Mouse (Mus musculus) lung, embryonic 14.5 days (tissue): ENCODE measurements at regions not wholly inside any gene's neighbourhood (a gene's known extent, or its start where the extent isn't known, plus 50 kb on each side); places are given as distances from the start of the nearest gene placed in this dataset.

Experiments
- ATAC-seq: fragments of 200-750 bp; cut with Nextera tagmentation; 2 replicates; pipeline ENCODE4 v1.8.0; 2017; ENCODE audit warnings: mild to moderate bottlenecking, moderate TSS enrichment, moderate library complexity; ENCODE audit not compliant: insufficient read depth
- DNase-seq: peaks from one replicate; pipeline ENCODE4 v3.0.0-alpha.2; 2015
- H3K27ac ChIP-seq: fragments of 300-500 bp; sonication (generic); 2 replicates; pipeline ENCODE4 v1.5.1; 2014; ENCODE audit warnings: low read depth, mild to moderate bottlenecking, moderate library complexity
- H3K27me3 ChIP-seq: fragments of 300-500 bp; sonication (generic); 2 replicates; pipeline ENCODE4 v1.6.1; 2014; ENCODE audit warnings: low read length, control low read depth; ENCODE audit not compliant: insufficient read depth
- H3K36me3 ChIP-seq: fragments of 300-500 bp; sonication (generic); 2 replicates; pipeline ENCODE4 v1.6.1; 2014; ENCODE audit warnings: control low read depth; ENCODE audit not compliant: insufficient read depth
- H3K4me1 ChIP-seq: fragments of 300-500 bp; sonication (generic); 2 replicates; pipeline ENCODE4 v1.6.1; 2014; ENCODE audit warnings: antibody characterized with exemption, control low read depth; ENCODE audit not compliant: insufficient read depth
- H3K4me2 ChIP-seq: fragments of 300-500 bp; sonication (generic); 2 replicates; pipeline ENCODE4 v1.6.1; 2014; ENCODE audit warnings: mild to moderate bottlenecking
- H3K4me3 ChIP-seq: fragments of 300-500 bp; sonication (generic); 2 replicates; pipeline ENCODE4 v1.5.1; 2014; ENCODE audit warnings: low read depth, low read length
- H3K9ac ChIP-seq: fragments of 300-500 bp; sonication (generic); 2 replicates; pipeline ENCODE4 v1.6.1; 2014
- H3K9me3 ChIP-seq: fragments of 300-500 bp; sonication (generic); 2 replicates; pipeline ENCODE4 v1.6.1; 2016; ENCODE audit warnings: low read depth, low read length, control low read depth
- CTCF ChIP-seq: IDR thresholded peaks from 2 replicates; pipeline ENCODE4 v1.5.1; 2016; ENCODE audit warnings: antibody characterized with exemption, low read depth
- WGBS: fragments of 180-500 bp; shearing (Covaris S2); extraction: QIAGEN DNeasy Blood & Tissue Kit; methylation state at CpG from one replicate; pipeline ENCODE4 v1.1.7; 2014; 5-methylcytosine and 5-hydroxymethylcytosine counted together

DNA sequence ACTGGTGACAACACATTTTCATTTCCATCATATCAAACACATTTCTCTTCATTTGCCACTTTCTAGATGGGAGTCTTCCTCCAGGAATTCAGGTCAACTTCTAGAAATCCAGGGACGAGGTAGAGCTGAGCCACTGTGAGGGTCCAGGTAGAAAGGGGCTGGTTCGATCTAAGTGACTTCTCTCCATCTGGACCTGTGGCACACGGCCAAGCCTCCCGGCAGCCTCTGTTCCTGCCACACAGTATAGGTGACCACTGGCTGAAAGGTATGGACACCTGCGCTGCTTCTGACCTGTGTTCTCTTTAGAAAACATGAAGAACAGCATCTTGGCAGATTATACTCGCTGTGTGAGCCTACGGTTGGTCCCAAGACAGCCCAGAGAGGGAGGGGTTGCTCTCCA lies 179.7 kb upstream of the Zfp618 start:
- no peak for ATAC-seq
- H3K9me3 ChIP-seq: no peaks in the 10 kb centered on the region
- H3K9ac ChIP-seq: no peak overlapping the region
- no peaks in the 10 kb centered on the region for H3K4me1 ChIP-seq
- DNase-seq: no peak
- H3K27me3 ChIP-seq: 0 out of 2 replicates have a peak, but pooled peaks cover 4% of the 10 kb centered on the region
- no peak overlapping the region for H3K4me2 ChIP-seq
- 86% methylated on average over 7 of the region's 7 CpGs for WGBS
- no peak overlapping the region for H3K27ac ChIP-seq
- no peaks in the 10 kb centered on the region for H3K36me3 ChIP-seq
- TF ChIP-seq CTCF: no peak
- no peak overlapping the region for H3K4me3 ChIP-seq

DNA sequence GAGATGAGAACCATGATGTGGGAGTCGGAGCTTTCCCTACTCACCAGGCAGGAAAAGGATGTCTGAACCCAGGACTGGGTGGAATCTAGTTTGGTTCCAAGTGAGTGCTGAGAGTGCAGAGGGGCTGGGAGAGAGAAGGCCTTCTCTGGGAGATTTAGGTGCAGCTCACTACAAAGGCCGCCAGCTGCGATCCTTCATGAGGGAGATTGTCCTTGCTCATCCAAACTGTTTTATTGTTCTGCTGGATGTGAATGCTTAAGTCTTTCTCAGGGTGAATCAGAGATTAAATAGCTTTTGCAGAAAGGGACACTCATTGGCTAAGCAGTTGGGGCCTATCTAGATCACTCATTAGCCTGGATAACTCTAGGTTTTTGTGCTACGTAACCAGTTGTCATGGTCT lies 175.7 kb upstream of the Zfp618 start:
- WGBS: 68% methylated on average over 4 of the region's 4 CpGs
- DNase-seq (peak; percentile 24), ATAC-seq (peak; percentile 38; the same call in 1 of the 2 replicates)
- Histone ChIP-seq H3K4me1 (no peaks in the 10 kb centered on the region), H3K4me3 (no peak overlapping the region), H3K9ac (no peak overlapping the region), H3K36me3 (no peaks in the 10 kb centered on the region), H3K27ac (no peak overlapping the region), H3K9me3 (no peaks in the 10 kb centered on the region), H3K27me3 (no peaks in the 10 kb centered on the region), H3K4me2 (no peak overlapping the region)
- no peak for TF ChIP-seq CTCF

DNA sequence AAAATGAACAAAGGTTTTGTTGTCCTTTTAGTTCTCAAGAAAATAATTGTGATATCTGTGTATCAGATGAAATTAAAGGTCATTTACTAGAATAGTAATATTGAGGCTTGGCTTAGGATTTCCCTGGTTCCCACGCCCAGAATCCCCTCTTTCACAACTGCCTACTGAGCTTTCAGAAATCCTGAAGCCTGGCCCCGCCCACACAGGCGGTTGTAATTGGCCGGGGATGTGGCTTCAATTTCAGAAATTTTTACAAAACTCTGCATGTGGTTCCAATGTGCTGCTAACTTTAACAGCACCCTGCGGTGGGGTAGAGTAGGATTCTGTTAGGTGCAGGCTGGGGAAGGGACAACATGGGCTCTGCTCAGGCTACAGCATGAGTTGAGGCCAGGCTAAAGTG lies 171.8 kb upstream of the Zfp618 start:
- ATAC-seq (no peak), DNase-seq (no peak)
- Histone ChIP-seq H3K27me3 (no peaks in the 10 kb centered on the region), H3K9ac (no peak overlapping the region), H3K9me3 (no peaks in the 10 kb centered on the region), H3K4me2 (no peak overlapping the region), H3K27ac (no peak overlapping the region), H3K4me1 (no peaks in the 10 kb centered on the region), H3K4me3 (no peak overlapping the region), H3K36me3 (no peaks in the 10 kb centered on the region)
- no peak for TF ChIP-seq CTCF
- 60% methylated on average over 5 of the region's 5 CpGs for WGBS

DNA sequence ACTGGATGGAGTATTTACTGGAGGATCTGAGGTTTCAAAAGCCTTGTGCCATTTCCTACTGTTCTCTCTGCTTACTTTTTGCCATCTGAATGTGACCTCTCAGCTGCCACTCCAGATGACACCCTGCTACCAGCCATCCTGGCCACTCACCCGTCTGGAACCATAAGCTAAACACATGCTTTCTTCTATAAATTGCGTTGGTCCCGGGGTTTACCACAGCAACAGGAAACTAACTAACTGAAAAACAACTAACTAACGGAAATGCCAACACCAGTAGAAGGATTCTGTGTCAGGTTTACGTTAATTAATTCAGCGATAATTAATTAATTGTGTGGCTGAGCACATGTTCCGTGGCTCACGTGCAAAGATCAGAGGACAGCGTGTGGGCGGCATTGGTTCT lies 169.8 kb upstream of the Zfp618 start:
- no peaks in the 10 kb centered on the region for H3K9me3 ChIP-seq
- no peak for ATAC-seq
- 63% methylated on average over 10 of the region's 10 CpGs for WGBS
- no peak overlapping the region for H3K27ac ChIP-seq
- no peaks in the 10 kb centered on the region for H3K4me1 ChIP-seq
- no peak overlapping the region for H3K4me2 ChIP-seq
- DNase-seq: no peak
- no peak for TF ChIP-seq CTCF
- no peak overlapping the region for H3K9ac ChIP-seq
- no peak overlapping the region for H3K4me3 ChIP-seq
- no peaks in the 10 kb centered on the region for H3K36me3 ChIP-seq
- H3K27me3 ChIP-seq: no peaks in the 10 kb centered on the region

DNA sequence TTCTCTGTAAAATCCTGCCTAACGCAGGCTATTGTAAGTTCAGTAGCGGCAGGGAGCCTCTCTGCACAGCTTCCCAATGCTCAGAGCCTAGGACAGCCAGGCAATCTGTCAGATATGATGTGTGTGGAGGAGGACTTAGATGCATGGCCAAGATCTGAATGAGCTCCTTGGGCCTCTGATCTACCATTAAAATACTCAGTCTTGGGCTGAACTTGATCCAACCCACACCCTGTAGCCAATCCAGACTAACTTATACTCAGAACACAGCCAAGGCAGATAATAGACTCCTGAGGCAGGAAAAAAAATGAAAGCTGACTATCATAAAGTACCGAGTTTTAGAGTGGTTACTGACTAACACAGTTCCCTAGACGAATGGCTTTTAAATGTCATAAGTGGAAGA lies 165.4 kb upstream of the Zfp618 start:
- TF ChIP-seq CTCF: no peak

DNA sequence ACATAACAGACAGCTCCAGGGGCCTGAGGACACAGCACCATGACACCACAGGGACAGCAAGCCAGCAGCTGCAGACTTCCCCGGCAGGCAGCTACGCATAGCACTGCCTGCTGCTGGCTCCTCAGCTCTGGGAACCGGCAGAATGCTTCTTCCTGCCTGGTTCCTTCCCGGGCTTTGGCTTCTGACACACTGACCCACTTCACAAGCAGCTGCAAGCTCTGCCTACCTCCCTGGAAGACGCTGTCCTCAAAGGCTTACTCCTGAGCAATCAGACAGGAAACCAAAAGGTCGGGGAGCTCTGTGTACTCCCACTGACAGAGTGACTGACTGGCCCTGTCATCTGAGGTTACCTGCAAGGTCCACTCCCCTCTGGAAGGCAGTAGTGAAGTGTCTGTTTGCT lies 159.5 kb upstream of the Zfp618 start:
- Histone ChIP-seq H3K4me2 (no peak overlapping the region), H3K36me3 (no peaks in the 10 kb centered on the region), H3K27ac (no peak overlapping the region), H3K4me3 (no peak overlapping the region), H3K9me3 (no peaks in the 10 kb centered on the region), H3K4me1 (peaks cover 2% of the 10 kb centered on the region; the same call in 1 of the 2 replicates), H3K27me3 (no peaks in the 10 kb centered on the region), H3K9ac (no peak overlapping the region)
- WGBS: 1% methylated on average over 6 of the region's 6 CpGs
- ATAC-seq: peak; percentile 58; the same call in 1 of the 2 replicates
- DNase-seq: peak; percentile 37
- TF ChIP-seq CTCF: no peak

More for the DNA sequence above, 165.4 kb upstream of the Zfp618 start:
- DNase-seq (no peak), ATAC-seq (no peak)
- 67% methylated on average over 4 of the region's 4 CpGs for WGBS
- H3K36me3 ChIP-seq: no peaks in the 10 kb centered on the region
- no peak overlapping the region for H3K4me3 ChIP-seq
- H3K4me1 ChIP-seq: no peaks in the 10 kb centered on the region
- H3K9ac ChIP-seq: no peak overlapping the region
- no peak overlapping the region for H3K27ac ChIP-seq
- no peaks in the 10 kb centered on the region for H3K27me3 ChIP-seq
- H3K4me2 ChIP-seq: no peak overlapping the region
- no peaks in the 10 kb centered on the region for H3K9me3 ChIP-seq

DNA sequence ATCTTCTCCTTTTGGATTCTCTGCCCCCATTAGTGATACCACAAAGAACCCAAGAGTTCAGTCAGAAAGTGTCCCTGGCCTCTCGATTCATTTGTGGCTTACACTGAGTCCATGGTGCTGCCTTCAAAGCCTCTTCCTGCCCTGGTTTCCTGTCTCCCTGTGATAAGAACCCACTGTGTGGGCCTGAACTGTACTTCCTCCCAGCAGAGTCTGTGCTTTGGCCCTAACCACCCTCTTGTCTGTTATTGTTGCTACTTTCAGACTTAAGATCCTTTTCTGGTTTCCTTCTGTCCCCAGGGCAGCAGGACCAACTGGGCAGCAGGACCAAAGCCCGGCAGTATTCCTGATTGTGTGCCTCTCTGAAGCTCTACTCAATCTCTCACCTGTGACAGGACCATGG lies 158.6 kb upstream of the Zfp618 start:
- 50% methylated on average over 2 of the region's 2 CpGs for WGBS
- no peak for DNase-seq
- H3K27ac ChIP-seq: no peak overlapping the region

DNA sequence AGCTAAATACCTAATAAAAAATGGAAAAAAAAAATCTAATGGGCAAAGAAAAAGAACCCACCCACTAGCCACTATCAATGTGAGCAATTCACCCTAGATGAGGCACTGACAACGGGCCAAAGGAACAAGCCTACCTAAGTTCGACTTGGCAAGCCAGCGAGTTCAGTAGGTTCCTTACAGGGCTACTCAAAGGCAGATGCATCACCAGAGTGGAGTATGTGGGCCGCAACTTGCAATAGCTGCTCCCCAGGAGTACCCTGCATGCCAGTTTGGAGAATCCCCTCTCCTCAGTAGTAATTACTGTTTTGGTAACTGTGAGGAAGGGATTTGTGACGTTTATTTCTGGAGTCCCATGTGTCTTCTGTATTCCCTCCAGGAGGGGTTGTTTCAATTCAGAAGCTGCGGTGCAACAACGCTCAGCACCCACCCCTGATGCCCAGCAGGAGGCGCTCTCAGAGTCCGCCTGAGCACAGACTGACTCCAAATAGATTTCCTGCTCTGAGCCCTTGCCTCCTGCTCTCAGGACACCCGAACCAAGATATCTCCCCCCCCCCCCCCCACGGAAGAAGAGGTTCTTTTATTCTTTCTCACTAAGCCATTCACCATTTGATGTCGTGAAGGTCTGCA lies 157.3 kb upstream of the Zfp618 start:
- no peak for DNase-seq
- TF ChIP-seq CTCF: peak; percentile 31
- Histone ChIP-seq H3K4me1 (peaks cover 2% of the 10 kb centered on the region; the same call in 1 of the 2 replicates), H3K36me3 (no peaks in the 10 kb centered on the region), H3K4me2 (no peak overlapping the region), H3K27me3 (no peaks in the 10 kb centered on the region), H3K4me3 (no peak overlapping the region), H3K9ac (no peak overlapping the region), H3K27ac (no peak overlapping the region), H3K9me3 (no peaks in the 10 kb centered on the region)
- no peak for ATAC-seq
- 73% methylated on average over 12 of the region's 12 CpGs for WGBS

More for the DNA sequence above, 158.6 kb upstream of the Zfp618 start:
- H3K9ac ChIP-seq: no peak overlapping the region
- no peak overlapping the region for H3K4me3 ChIP-seq
- TF ChIP-seq CTCF: no peak
- ATAC-seq: no peak
- no peaks in the 10 kb centered on the region for H3K27me3 ChIP-seq
- H3K9me3 ChIP-seq: no peaks in the 10 kb centered on the region
- H3K36me3 ChIP-seq: no peaks in the 10 kb centered on the region
- no peak overlapping the region for H3K4me2 ChIP-seq
- H3K4me1 ChIP-seq: peaks cover 2% of the 10 kb centered on the region; the same call in 1 of the 2 replicates
